Mouse (Mus musculus) thymus, adult 18-20 months (tissue): ENCODE results near the gene Pcif1.

ENCODE experiments used
- DNase-seq, 2 experiments: peaks; one replicate each; pipeline ENCODE4 v3.0.0; 2022; ENCODE audit warnings: mixed read lengths in 2 of 2

Pcif1 gene

GRCm38 (mm10) chr2:164930706-164931581 is 51.8 kb downstream of the Pcif1 start:
- no peak for DNase-seq

GRCm38 (mm10) chr2:164933534-164933933 is 54.4 kb downstream of the Pcif1 start:
- no peak for DNase-seq

- no peak for DNase-seq
Observed at GRCm38 (mm10) chr2:164935991-164936390, 56.9 kb downstream of the Pcif1 start.

- peak; percentile 63 to 75 for DNase-seq
Observed at GRCm38 (mm10) chr2:164938146-164939091, 59.3 kb downstream of the Pcif1 start.

GRCm38 (mm10) chr2:164939106-164939505 is 60.0 kb downstream of the Pcif1 start:
- DNase-seq, result no peak

- DNase-seq, result no peak
Observed at GRCm38 (mm10) chr2:164940140-164940830, 61.2 kb downstream of the Pcif1 start, which contains the start of gene Mmp9. Mmp9 (plus strand) TSS chr2:164940780.

- peak; percentile 58 to 77 for DNase-seq
Observed at GRCm38 (mm10) chr2:164942692-164943290, 63.7 kb downstream of the Pcif1 start.
